Mouse (Mus musculus) hindbrain, postnatal 0 days (tissue): ENCODE results near the gene Dysf. TPM values are rescaled to one million over a fixed set of nuclear protein-coding genes. Genes with fewer than 3 reads are reported as not detected.

Source experiments
- ATAC-seq: fragments of 200-750 bp; cut with Nextera tagmentation; 2 replicates; pipeline ENCODE4 v1.8.0; 2017; ENCODE audit warnings: mild to moderate bottlenecking, moderate TSS enrichment, moderate library complexity
- DNase-seq: peaks from one replicate; pipeline ENCODE4 v3.0.0-alpha.2; 2015; ENCODE audit warnings: low spot score
- H3K27ac ChIP-seq: fragments of 300-500 bp; sonication (generic); 2 replicates; pipeline ENCODE4 v1.5.1; 2014; ENCODE audit warnings: mild to moderate bottlenecking
- H3K27me3 ChIP-seq: fragments of 300-500 bp; sonication (generic); 2 replicates; pipeline ENCODE4 v1.6.1; 2014; ENCODE audit warnings: low read length, mixed read lengths; ENCODE audit not compliant: insufficient read depth
- H3K36me3 ChIP-seq: fragments of 300-500 bp; sonication (generic); 2 replicates; pipeline ENCODE4 v1.6.1; 2014; ENCODE audit warnings: low read length, mixed read lengths; ENCODE audit not compliant: insufficient read depth
- H3K4me1 ChIP-seq: fragments of 300-500 bp; sonication (generic); 2 replicates; pipeline ENCODE4 v1.6.1; 2014; ENCODE audit warnings: antibody characterized with exemption, low read length, mixed read lengths; ENCODE audit not compliant: insufficient read depth
- H3K4me2 ChIP-seq: fragments of 300-500 bp; sonication (generic); 2 replicates; pipeline ENCODE4 v1.6.1; 2014; ENCODE audit warnings: low read depth, mild to moderate bottlenecking, low read length, moderate library complexity, mixed read lengths
- H3K4me3 ChIP-seq: fragments of 300-500 bp; sonication (generic); 2 replicates; pipeline ENCODE4 v1.5.1; 2014; ENCODE audit warnings: low read length
- H3K9ac ChIP-seq: fragments of 300-500 bp; sonication (generic); replicated peaks from 2 replicates; pipeline ENCODE4 v1.6.1; 2014; ENCODE audit warnings: mild to moderate bottlenecking, low read length, moderate library complexity, mixed read lengths
- H3K9me3 ChIP-seq: fragments of 300-500 bp; sonication (generic); 2 replicates; pipeline ENCODE4 v1.6.1; 2016; ENCODE audit warnings: low read length, mixed read lengths
- CTCF ChIP-seq: IDR thresholded peaks from 2 replicates; pipeline ENCODE4 v1.5.1; 2016; ENCODE audit warnings: antibody characterized with exemption, control low read depth, low read depth
- WGBS: fragments of 180-500 bp; shearing (Covaris S2); extraction: QIAGEN DNeasy Blood & Tissue Kit; methylation state at CpG from one replicate; pipeline ENCODE4 v1.1.7; 2014; 5-methylcytosine and 5-hydroxymethylcytosine counted together
- polyA plus RNA-seq: library from polyadenylated mRNA; unstranded; fragments of >200 nt; fragmentation: Nextera tagmentation; extraction: Ambion mirVana; gene quantifications from 2 replicates; pipeline ENCODE4 v1.2.1, GENCODE M21; 2015
- total RNA-seq: library from RNA; depleted of rRNA; stranded (reverse); fragments of >200 nt; gene quantifications from 2 replicates; pipeline ENCODE4 v1.2.3, GENCODE M21; 2014

Dysf gene
- total and polyA plus RNA-seq, 2 experiments from 2014 or later = 1.6 to 2.4 TPM

GRCm38 (mm10) chr6:84205611-84206010 is 197.2 kb downstream of the Dysf start:
- 88% methylated on average over 3 of the region's 3 CpGs for WGBS
- Histone ChIP-seq H3K36me3 (no peaks in the 10 kb centered on the region), H3K9me3 (no peaks in the 10 kb centered on the region), H3K4me1 (peaks cover 2% of the 10 kb centered on the region; the same call in 1 of the 2 replicates), H3K27ac (no peak overlapping the region), H3K27me3 (no peaks in the 10 kb centered on the region), H3K4me2 (no peak overlapping the region), H3K4me3 (no peak overlapping the region), H3K9ac (no peak overlapping the region)
- ATAC-seq = no peak
- TF ChIP-seq CTCF = no peak
- no peak for DNase-seq

GRCm38 (mm10) chr6:84208589-84208988 is 200.2 kb downstream of the Dysf start:
- DNase-seq = no peak
- peaks cover 4% of the 10 kb centered on the region; the same call in 1 of the 2 replicates for H3K4me1 ChIP-seq

GRCm38 (mm10) chr6:84209736-84210434 is 201.5 kb downstream of the Dysf start:
- no peaks in the 10 kb centered on the region for H3K27me3 ChIP-seq
- H3K4me1 ChIP-seq = peaks cover 4% of the 10 kb centered on the region; the same call in 1 of the 2 replicates
- no peaks in the 10 kb centered on the region for H3K9me3 ChIP-seq
- no peak overlapping the region for H3K4me2 ChIP-seq
- ATAC-seq (peak; percentile 91), DNase-seq (peak; percentile 75)
- H3K9ac ChIP-seq = no peak overlapping the region
- TF ChIP-seq CTCF = no peak
- no peak overlapping the region for H3K4me3 ChIP-seq
- 62% methylated on average over 13 of the region's 13 CpGs for WGBS
- H3K27ac ChIP-seq = peak overlapping the region; percentile 27; the same call in 1 of the 2 replicates
- H3K36me3 ChIP-seq = no peaks in the 10 kb centered on the region

More at GRCm38 (mm10) chr6:84208589-84208988, 200.2 kb downstream of the Dysf start:
- Histone ChIP-seq H3K36me3 (no peaks in the 10 kb centered on the region), H3K27ac (no peak overlapping the region), H3K4me2 (no peak overlapping the region), H3K27me3 (no peaks in the 10 kb centered on the region), H3K9ac (no peak overlapping the region), H3K9me3 (no peaks in the 10 kb centered on the region), H3K4me3 (no peak overlapping the region)
- 84% methylated on average over 4 of the region's 4 CpGs for WGBS
- TF ChIP-seq CTCF = no peak
- ATAC-seq = no peak

GRCm38 (mm10) chr6:84211473-84211872 is 203.1 kb downstream of the Dysf start:
- Histone ChIP-seq H3K4me2 (no peak overlapping the region), H3K9ac (no peak overlapping the region), H3K36me3 (no peaks in the 10 kb centered on the region), H3K9me3 (no peaks in the 10 kb centered on the region), H3K27me3 (no peaks in the 10 kb centered on the region), H3K27ac (no peak overlapping the region), H3K4me1 (peaks cover 4% of the 10 kb centered on the region; the same call in 1 of the 2 replicates), H3K4me3 (no peak overlapping the region)
- ATAC-seq (no peak), DNase-seq (no peak)
- 57% methylated on average over 7 of the region's 7 CpGs for WGBS
- no peak for TF ChIP-seq CTCF

- H3K4me1 ChIP-seq = peaks cover 4% of the 10 kb centered on the region; the same call in 1 of the 2 replicates
- no peak overlapping the region for H3K27ac ChIP-seq
- no peaks in the 10 kb centered on the region for H3K27me3 ChIP-seq
- H3K4me3 ChIP-seq = no peak overlapping the region
- ATAC-seq (no peak), DNase-seq (no peak)
- no peak for TF ChIP-seq CTCF
- no peak overlapping the region for H3K4me2 ChIP-seq
- 64% methylated on average over 3 of the region's 3 CpGs for WGBS
- no peaks in the 10 kb centered on the region for H3K36me3 ChIP-seq
- H3K9me3 ChIP-seq = no peaks in the 10 kb centered on the region
- H3K9ac ChIP-seq = no peak overlapping the region
Observed at GRCm38 (mm10) chr6:84213101-84213500, 204.7 kb downstream of the Dysf start.

GRCm38 (mm10) chr6:84217216-84217933 is 209.0 kb downstream of the Dysf start:
- Histone ChIP-seq H3K36me3 (no peaks in the 10 kb centered on the region), H3K9ac (no peak overlapping the region), H3K9me3 (no peaks in the 10 kb centered on the region), H3K27me3 (no peaks in the 10 kb centered on the region), H3K4me2 (no peak overlapping the region), H3K4me1 (no peaks in the 10 kb centered on the region), H3K4me3 (no peak overlapping the region), H3K27ac (no peak overlapping the region)
- TF ChIP-seq CTCF = no peak
- 63% methylated on average over 1 of the region's 1 CpGs for WGBS
- no peak for ATAC-seq
- no peak for DNase-seq
